Mouse (Mus musculus): ENCODE data around the gene Fam117b. TPM values are rescaled to one million over a fixed set of nuclear protein-coding genes. Genes with fewer than 3 reads are reported as not detected.

The Fam117b gene
- polyA plus RNA-seq, 1 experiment from 2014 or later = 12.6 TPM

DNA sequence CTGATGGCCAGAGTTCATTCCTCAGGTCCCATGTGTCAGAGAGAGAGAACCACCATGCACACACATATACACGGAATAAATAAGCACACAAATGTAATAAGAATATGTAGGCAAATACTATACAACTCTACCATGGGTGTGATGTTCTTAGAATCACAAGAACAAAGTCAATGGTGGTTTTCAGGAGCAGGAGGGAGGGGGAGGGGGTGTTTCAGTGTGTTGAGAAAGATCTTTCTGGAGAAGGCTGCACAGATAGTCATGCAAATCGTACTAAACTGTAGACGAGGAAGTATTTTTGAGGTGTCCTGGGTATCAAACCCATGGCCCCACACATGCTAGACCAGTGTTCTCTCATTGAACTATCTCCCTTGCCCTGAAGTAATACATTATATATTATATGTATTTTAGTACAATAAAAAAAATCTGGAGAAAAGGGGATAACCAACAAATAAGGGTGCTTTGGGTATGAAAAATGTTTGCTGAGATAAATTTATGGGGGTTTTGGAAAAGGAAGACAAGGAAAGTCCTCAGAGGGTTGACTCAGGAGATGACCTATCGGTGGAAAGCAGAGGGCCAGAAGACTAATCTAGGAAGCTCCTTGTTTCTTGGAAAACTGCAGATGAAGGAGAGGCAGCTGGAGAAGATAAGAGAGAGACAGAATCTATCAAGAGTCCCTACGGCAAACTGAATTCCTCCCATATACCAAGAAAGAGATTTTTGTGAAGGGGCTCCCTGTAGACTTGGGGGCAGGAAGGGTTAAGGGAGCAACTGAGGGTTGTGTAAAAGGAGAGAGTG is 11.5 kb upstream of the Fam117b start:
- Histone ChIP-seq H3K4me1 (replicated peaks) (0 out of 2 replicates have a peak, but pooled peaks cover 8% of the 10 kb centered on the region), H3K4me3 (no peak overlapping the region), H3K27me3 (ENCODE audit: insufficient read depth, poor library complexity, severe bottlenecking) (no peaks in the 10 kb centered on the region), H3K9me3 (no peaks in the 10 kb centered on the region), H3K27ac (no peak overlapping the region), H3K36me3 (no peaks in the 10 kb centered on the region)
- DNase-seq (ENCODE audit: low spot score) = no peak
- WGBS = 89% methylated on average over 5 of the region's 5 CpGs

DNA sequence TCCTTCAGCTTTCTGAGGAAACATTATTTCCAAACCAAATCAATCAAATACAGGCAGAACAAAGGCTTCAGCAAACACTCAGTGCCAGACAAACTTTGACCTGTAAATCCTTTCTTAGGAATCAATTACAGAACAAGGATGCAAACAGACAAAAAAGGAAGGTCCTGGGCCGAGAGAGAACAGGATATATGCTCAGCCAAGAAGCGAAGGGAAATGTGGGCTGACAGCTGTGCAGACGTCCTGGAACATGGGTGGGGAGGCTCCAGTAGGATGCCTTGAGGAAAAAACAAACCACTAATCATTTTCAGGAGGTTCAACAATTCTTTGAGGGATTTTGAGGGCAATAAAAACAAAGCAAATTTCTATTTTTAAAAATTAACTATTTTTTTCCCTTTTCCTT is 10.2 kb upstream of the Fam117b start:
- H3K4me1 ChIP-seq (replicated peaks) = 0 out of 2 replicates have a peak, but pooled peaks cover 8% of the 10 kb centered on the region
- no peaks in the 10 kb centered on the region for H3K27me3 ChIP-seq (ENCODE audit: insufficient read depth, poor library complexity, severe bottlenecking)
- H3K36me3 ChIP-seq = no peaks in the 10 kb centered on the region
- no peak overlapping the region for H3K4me3 ChIP-seq
- H3K9me3 ChIP-seq = no peaks in the 10 kb centered on the region
- H3K27ac ChIP-seq = no peak overlapping the region
- DNase-seq (ENCODE audit: low spot score) = no peak
- 48% methylated on average over 3 of the region's 3 CpGs for WGBS

DNA sequence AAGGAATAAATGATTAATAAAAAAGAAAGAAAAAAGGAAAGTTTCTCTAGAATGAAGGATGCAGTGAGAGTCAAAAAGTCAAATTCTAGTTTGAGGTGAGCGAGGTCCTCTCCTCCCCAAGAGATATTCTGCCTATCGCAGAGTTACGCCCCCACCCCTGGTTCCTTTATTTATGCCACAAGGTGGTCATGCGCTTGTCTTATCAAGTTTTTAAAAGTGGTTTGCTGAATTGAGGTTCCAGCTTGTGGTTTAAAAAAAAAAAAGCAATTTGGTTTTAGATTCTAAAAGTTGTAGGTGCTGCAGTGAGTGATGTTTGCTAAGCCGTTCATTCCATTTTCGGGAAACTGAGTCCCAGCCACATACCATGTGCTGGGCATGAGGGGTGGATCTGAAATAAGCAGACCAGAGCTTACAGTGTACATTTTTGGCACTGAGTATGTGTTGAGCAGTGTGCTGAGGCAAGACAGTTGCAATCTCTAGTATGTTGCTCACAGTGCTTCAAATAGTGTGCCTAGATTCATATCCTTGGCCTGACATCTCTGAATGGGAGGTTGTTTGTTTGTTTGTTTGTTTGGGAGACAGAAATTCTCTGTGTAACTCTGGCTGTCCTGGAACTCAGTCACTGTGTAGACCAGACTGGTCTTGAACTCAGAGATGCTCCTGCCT is 8.0 kb upstream of the Fam117b start:
- 0 out of 2 replicates have a peak, but pooled peaks cover 8% of the 10 kb centered on the region for H3K4me1 ChIP-seq (replicated peaks)
- 94% methylated on average over 6 of the region's 6 CpGs for WGBS

DNA sequence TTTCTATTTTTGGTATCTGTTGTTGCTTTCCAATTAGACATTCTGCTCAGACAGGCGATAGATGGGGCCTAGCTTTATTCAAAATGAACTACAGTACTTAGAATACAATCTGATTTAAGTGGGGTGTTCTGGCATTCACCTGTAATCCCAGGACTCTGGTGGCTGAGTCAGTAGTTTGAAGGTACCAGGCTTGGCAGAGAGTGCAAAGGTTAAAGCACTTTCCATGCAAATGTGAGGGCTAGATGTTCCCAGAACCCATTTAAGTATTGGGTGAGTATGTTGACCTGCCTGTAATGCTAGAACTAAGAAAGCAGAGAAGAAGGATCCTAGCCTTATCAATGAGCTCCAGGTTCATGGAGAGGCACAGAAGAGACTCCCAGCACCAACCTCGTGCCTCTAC is 6.9 kb upstream of the Fam117b start:
- no peak for DNase-seq (ENCODE audit: low spot score)
- H3K4me3 ChIP-seq = no peak overlapping the region
- 74% methylated on average over 2 of the region's 2 CpGs for WGBS

More for the DNA sequence above, 8.0 kb upstream of the Fam117b start:
- H3K27me3 ChIP-seq (ENCODE audit: insufficient read depth, poor library complexity, severe bottlenecking) = no peaks in the 10 kb centered on the region
- no peaks in the 10 kb centered on the region for H3K36me3 ChIP-seq
- H3K4me3 ChIP-seq = no peak overlapping the region
- H3K27ac ChIP-seq = no peak overlapping the region
- no peak for DNase-seq (ENCODE audit: low spot score)
- H3K9me3 ChIP-seq = no peaks in the 10 kb centered on the region

DNA sequence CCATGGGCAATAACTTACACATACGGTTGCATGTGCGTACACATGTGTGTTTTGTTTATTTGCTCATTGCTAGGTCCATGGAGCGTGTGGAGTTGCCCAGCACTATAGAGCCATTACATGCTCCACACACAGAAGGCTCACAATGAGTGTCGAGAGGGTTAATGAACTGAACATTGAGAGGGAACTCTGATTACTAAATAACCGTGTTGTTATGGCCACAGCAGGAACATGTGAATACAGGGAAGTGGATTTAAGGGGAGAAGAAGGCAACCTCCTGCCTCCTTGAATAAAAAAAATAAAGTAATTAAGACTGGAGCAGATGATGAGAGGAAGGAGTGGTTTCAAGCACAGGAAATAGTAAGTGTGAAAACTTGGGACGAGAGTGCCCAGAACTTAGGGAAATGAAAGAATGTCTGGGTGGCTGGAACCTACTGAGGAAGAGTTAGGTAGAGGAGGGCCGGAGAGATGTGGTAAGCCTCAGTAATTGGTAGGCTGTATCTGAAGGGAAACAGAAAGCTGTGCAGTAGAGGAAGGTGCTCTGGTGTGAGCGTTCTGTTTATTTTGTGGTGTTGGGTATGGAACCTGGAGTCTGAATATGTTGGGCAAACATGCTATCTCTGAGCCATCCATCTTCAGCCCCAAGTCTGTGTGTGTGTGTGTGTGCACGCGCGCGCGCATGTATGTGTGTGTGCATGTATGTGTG is 5.8 kb upstream of the Fam117b start:
- no peaks in the 10 kb centered on the region for H3K9me3 ChIP-seq
- no peaks in the 10 kb centered on the region for H3K27me3 ChIP-seq (ENCODE audit: insufficient read depth, poor library complexity, severe bottlenecking)
- no peaks in the 10 kb centered on the region for H3K36me3 ChIP-seq
- 90% methylated on average over 13 of the region's 13 CpGs for WGBS
- no peak for DNase-seq (ENCODE audit: low spot score)
- no peak overlapping the region for H3K4me3 ChIP-seq
- 0 out of 2 replicates have a peak, but pooled peaks cover 5% of the 10 kb centered on the region for H3K4me1 ChIP-seq (replicated peaks)
- no peak overlapping the region for H3K27ac ChIP-seq

More for the DNA sequence above, 6.9 kb upstream of the Fam117b start:
- no peaks in the 10 kb centered on the region for H3K9me3 ChIP-seq
- H3K27me3 ChIP-seq (ENCODE audit: insufficient read depth, poor library complexity, severe bottlenecking) = no peaks in the 10 kb centered on the region
- no peaks in the 10 kb centered on the region for H3K36me3 ChIP-seq
- H3K4me1 ChIP-seq (replicated peaks) = 0 out of 2 replicates have a peak, but pooled peaks cover 8% of the 10 kb centered on the region
- H3K27ac ChIP-seq = no peak overlapping the region

DNA sequence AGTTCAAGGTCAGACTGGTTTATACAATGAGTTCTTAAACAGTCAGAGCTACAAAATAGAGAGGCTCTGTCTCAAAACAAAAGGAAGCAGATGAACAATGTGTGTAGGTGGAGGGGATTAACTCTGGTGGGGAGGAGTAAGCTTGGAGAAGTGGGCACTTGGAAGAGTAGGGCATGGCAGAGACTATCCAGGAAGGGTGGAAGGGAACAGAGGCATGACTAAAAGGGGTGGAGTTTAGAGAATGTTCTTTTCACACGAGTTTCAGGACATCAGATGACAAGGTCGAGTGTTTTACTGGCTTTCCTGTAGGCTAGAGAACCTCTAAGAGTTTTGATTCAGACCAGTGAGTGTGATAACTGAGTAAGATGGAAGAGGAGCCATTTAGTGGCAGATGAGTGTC is 5.1 kb upstream of the Fam117b start:
- H3K4me1 ChIP-seq (replicated peaks) = 0 out of 2 replicates have a peak, but pooled peaks cover 4% of the 10 kb centered on the region
- DNase-seq (ENCODE audit: low spot score) = no peak
- no peak overlapping the region for H3K4me3 ChIP-seq
- 45% methylated on average over 2 of the region's 2 CpGs for WGBS
- H3K27me3 ChIP-seq (ENCODE audit: insufficient read depth, poor library complexity, severe bottlenecking) = no peaks in the 10 kb centered on the region
- H3K27ac ChIP-seq = no peak overlapping the region
- H3K36me3 ChIP-seq = no peaks in the 10 kb centered on the region
- H3K9me3 ChIP-seq = no peaks in the 10 kb centered on the region

DNA sequence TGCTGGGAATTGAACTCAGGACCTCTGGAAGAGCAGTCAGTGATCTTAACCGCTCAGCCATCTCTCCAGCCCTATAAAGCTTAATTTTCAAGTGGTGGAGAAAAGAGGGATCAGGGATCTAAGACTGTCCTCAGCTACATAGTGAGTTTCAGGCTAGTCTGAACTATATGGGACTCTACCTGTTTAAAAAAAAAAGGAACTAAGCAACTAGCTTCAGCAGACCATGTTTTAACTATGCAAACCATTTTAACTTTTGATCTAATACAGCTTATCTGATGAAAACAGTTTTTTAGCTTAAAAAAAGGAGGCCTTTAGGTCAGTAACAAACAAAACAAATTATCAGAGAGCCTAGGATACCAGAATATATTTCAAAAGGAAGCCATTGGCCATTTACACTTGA is 1.9 kb upstream of the Fam117b start:
- no peak for DNase-seq (ENCODE audit: low spot score)
- WGBS = 90% methylated on average over 1 of the region's 1 CpGs

DNA sequence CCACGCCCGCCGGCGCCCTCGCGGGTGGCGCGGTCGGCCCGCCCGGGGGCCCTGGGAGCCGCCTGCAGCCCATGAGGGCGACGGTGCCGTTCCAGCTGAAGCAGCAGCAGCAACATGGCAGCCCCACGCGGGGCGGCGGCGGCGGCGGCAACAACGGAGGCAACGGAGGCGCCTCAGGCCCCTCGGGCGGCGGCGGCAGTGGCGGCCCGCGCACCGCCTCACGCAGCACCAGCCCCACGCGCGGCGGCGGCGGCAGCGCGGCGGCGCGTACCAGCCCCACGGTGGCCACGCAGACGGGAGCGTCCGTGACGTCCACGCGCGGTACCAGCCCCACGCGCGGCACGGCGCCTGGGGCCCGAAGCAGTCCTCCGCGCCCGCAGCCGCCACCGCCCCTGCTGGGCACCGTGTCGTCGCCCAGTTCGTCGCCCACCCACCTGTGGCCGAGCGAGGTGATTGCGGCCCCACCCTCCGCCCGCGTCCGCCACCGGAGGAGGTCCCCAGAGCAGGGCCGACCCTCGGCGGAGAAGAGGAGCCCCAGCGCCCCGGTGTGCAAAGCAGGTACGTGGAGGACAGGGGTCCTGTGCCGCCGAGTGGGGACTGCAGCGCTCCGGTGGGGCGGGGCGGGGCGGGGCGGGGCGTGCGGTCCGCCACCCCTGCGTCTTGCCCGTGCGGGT is 526 bp downstream of the Fam117b start:
- H3K27ac ChIP-seq = peak overlapping the region; percentile 99
- under 1% methylated on average over 98 of the region's 98 CpGs for WGBS
- no peaks in the 10 kb centered on the region for H3K27me3 ChIP-seq (ENCODE audit: insufficient read depth, poor library complexity, severe bottlenecking)
- H3K9me3 ChIP-seq = no peaks in the 10 kb centered on the region
- H3K36me3 ChIP-seq = no peaks in the 10 kb centered on the region
- peak overlapping the region; percentile 99 for H3K4me3 ChIP-seq
- H3K4me1 ChIP-seq (replicated peaks) = peaks cover 19% of the 10 kb centered on the region
- peak; percentile 55 for DNase-seq (ENCODE audit: low spot score)

More for the DNA sequence above, 1.9 kb upstream of the Fam117b start:
- Histone ChIP-seq H3K27me3 (ENCODE audit: insufficient read depth, poor library complexity, severe bottlenecking) (no peaks in the 10 kb centered on the region), H3K27ac (no peak overlapping the region), H3K9me3 (no peaks in the 10 kb centered on the region), H3K4me3 (no peak overlapping the region), H3K36me3 (no peaks in the 10 kb centered on the region), H3K4me1 (replicated peaks) (peaks cover 16% of the 10 kb centered on the region)

DNA sequence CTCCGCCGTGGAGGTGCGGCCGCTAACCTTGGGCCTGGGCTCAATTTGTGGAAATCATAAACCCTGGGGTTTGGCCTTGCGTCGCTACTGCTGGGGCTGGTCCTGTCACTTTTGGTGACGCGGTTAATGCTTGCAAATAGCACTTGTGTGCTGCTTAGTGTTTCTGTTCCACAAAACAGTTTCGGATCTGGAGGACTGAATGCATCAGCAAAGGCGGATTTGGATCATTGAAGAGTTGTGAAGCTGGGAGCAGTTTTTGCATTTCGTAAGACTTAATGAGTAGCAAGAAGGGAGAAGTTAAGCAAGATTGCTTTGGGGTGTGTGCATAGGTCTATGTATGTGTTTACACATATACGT is 1.0 kb downstream of the Fam117b start:
- no peak for DNase-seq (ENCODE audit: low spot score)
- no peaks in the 10 kb centered on the region for H3K27me3 ChIP-seq (ENCODE audit: insufficient read depth, poor library complexity, severe bottlenecking)
- WGBS = 6% methylated on average over 12 of the region's 12 CpGs
- H3K9me3 ChIP-seq = no peaks in the 10 kb centered on the region
- H3K4me1 ChIP-seq (replicated peaks) = peaks cover 19% of the 10 kb centered on the region
- H3K27ac ChIP-seq = peak overlapping the region; percentile 99
- H3K4me3 ChIP-seq = peak overlapping the region; percentile 99
- H3K36me3 ChIP-seq = no peaks in the 10 kb centered on the region

DNA sequence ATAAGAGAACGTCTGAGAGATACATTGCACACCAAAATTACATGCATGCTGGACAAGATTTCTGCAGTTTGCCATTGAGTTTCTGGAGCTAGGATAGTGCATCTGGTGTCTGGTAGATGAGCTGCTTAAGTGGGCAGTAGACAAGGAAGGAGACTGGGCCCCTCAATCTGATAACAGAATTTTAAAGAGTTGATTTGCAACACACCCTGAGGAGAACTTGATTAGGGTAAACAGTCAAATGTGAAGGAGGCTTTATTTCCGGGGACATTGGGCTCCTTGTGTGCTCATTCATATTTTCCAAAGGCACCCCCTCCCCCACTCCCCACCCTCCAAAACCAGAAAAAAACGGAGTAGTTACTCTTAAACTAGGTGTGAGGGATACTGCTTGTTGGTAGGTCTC is 2.0 kb downstream of the Fam117b start:
- Histone ChIP-seq H3K27ac (no peak overlapping the region), H3K27me3 (ENCODE audit: insufficient read depth, poor library complexity, severe bottlenecking) (no peaks in the 10 kb centered on the region), H3K36me3 (no peaks in the 10 kb centered on the region), H3K4me3 (peak overlapping the region; percentile 99), H3K9me3 (no peaks in the 10 kb centered on the region), H3K4me1 (replicated peaks) (peaks cover 19% of the 10 kb centered on the region)
- no peak for DNase-seq (ENCODE audit: low spot score)
- 68% methylated on average over 3 of the region's 3 CpGs for WGBS

DNA sequence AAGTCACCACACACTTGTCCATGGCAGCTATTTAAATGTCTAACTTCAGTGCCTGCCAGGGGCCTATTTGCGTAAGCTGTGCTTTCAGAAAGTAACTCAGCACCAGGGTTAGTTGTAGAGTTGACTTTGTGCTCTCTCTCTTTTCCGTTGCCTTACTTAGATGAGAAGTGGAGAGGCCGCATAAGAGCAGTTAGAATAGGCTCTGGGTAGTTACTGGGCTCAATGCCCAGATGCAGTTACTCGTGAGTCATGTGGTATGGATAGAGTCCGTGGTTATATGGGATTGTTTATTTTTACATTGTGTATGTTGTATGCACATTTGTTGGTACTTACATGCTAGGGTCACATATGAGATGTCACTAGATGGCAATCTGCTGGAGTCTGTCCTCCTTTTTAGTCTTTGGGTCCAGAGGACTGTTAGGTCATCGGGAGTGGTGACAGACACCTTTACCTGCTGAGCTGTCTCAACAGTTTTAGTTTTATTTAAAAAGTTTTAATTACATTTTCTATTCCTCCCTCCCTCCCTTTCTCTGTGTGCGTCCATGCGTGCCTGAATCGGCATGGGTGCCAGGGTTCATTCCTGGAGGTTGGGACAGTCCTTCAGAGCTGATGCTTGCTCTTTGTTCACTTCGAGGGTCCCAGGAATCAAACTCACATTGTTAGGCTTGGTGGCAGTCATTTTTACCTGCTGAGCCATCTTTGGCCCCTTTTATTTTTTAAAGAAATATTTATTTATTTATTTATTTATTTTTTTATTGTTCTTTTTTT is 3.2 kb downstream of the Fam117b start:
- H3K4me3 ChIP-seq = no peak overlapping the region
- H3K9me3 ChIP-seq = no peaks in the 10 kb centered on the region
- H3K27ac ChIP-seq = no peak overlapping the region
- WGBS = 78% methylated on average over 10 of the region's 10 CpGs
- H3K27me3 ChIP-seq (ENCODE audit: insufficient read depth, poor library complexity, severe bottlenecking) = no peaks in the 10 kb centered on the region
- H3K36me3 ChIP-seq = no peaks in the 10 kb centered on the region
- no peak for DNase-seq (ENCODE audit: low spot score)
- H3K4me1 ChIP-seq (replicated peaks) = peaks cover 19% of the 10 kb centered on the region

DNA sequence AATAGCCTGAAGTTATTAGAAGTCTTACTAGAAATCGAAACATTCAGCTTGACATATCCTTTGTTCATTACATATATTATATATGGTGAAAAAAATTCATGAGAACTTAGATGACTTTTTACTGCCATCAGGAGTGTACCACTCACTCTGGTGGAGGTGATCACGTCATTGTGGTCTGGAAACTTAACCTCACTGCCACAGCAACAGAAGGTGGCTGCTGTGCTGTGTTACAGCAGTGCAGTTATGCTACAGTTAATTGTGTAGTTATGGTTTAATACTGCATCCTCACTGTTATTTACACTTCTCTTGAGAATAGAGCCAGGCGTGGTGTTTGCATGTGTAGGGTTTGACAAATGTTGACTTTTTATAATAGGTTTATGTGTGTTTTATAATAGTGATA is 4.6 kb downstream of the Fam117b start:
- no peak for DNase-seq (ENCODE audit: low spot score)
- Histone ChIP-seq H3K36me3 (no peaks in the 10 kb centered on the region), H3K27ac (no peak overlapping the region), H3K4me3 (no peak overlapping the region), H3K9me3 (0 out of 2 replicates have a peak, but pooled peaks cover 1% of the 10 kb centered on the region), H3K4me1 (replicated peaks) (peaks cover 19% of the 10 kb centered on the region), H3K27me3 (ENCODE audit: insufficient read depth, poor library complexity, severe bottlenecking) (no peaks in the 10 kb centered on the region)
- WGBS = 89% methylated on average over 3 of the region's 3 CpGs
